Mouse (Mus musculus): ENCODE results near the gene Vps16. TPM values are rescaled to one million over a fixed set of nuclear protein-coding genes. Genes with fewer than 3 reads are reported as not detected.

Vps16 gene
- polyA plus RNA-seq, 1 experiment, result 1.2 TPM

GRCm38 (mm10) chr2:130491162-130491561 is 67.0 kb downstream of the Vps16 start:
- peaks cover 27% of the 10 kb centered on the region for H3K4me1 ChIP-seq (ENCODE audit: control insufficient read depth)

GRCm38 (mm10) chr2:130491587-130491986 is 67.4 kb downstream of the Vps16 start:
- Histone ChIP-seq H3K4me1 (ENCODE audit: control insufficient read depth) (peaks cover 27% of the 10 kb centered on the region), H3K36me3 (ENCODE audit: control insufficient read depth) (peaks cover 6% of the 10 kb centered on the region), H3K9me3 (ENCODE audit: control insufficient read depth, low read length) (peaks cover 8% of the 10 kb centered on the region), H3K4me3 (replicated peaks) (no peak overlapping the region), H3K27me3 (ENCODE audit: control insufficient read depth) (no peaks in the 10 kb centered on the region)
- TF ChIP-seq GATA1 (IDR thresholded peaks at IDR 0.05; ENCODE audit: low read length), result no peak
- TF ChIP-seq TAL1 (IDR thresholded peaks at IDR 0.05; ENCODE audit: low read length), result no peak

More at GRCm38 (mm10) chr2:130491162-130491561, 67.0 kb downstream of the Vps16 start:
- Histone ChIP-seq H3K27me3 (ENCODE audit: control insufficient read depth) (no peaks in the 10 kb centered on the region), H3K36me3 (ENCODE audit: control insufficient read depth) (peaks cover 6% of the 10 kb centered on the region), H3K9me3 (ENCODE audit: control insufficient read depth, low read length) (peaks cover 8% of the 10 kb centered on the region), H3K4me3 (replicated peaks) (no peak overlapping the region)
- TF ChIP-seq GATA1 (IDR thresholded peaks at IDR 0.05; ENCODE audit: low read length), result no peak
- no peak for TF ChIP-seq TAL1 (IDR thresholded peaks at IDR 0.05; ENCODE audit: low read length)

Other genes with a start within 250 kb of the Vps16 start
- 43.6 and 46.0 TPM in 2 replicates for gene Snrpb, start 244.9 kb upstream of the Vps16 start, polyA plus RNA-seq (2012)
- not detected in 2 replicates for gene Tmc2, start 229.1 kb upstream of the Vps16 start, polyA plus RNA-seq (2012)
- gene Nop56, start 149.9 kb upstream of the Vps16 start, polyA plus RNA-seq (2012), result 6.1 and 6.4 TPM in 2 replicates
- 6.8 and 9.7 TPM in 2 replicates for gene Idh3b, start 139.8 kb upstream of the Vps16 start, polyA plus RNA-seq (2012)
- gene Ebf4, start 129.2 kb upstream of the Vps16 start, polyA plus RNA-seq (2012), result not detected in 2 replicates
- gene Cpxm1, start 26.8 kb upstream of the Vps16 start, polyA plus RNA-seq (2012), result not detected in 2 replicates
- gene Gm28372, start 19.1 kb upstream of the Vps16 start, polyA plus RNA-seq (2012), result not detected in 2 replicates
- not detected in 2 replicates for gene 1700020A23Rik, start 19.1 kb upstream of the Vps16 start, polyA plus RNA-seq (2012)
- not detected in 2 replicates for gene Tmem239, start 17.9 kb upstream of the Vps16 start, polyA plus RNA-seq (2012)
- 0.38 and 0.42 TPM in 2 replicates for gene Pced1a, start 362 bp downstream of the Vps16 start, polyA plus RNA-seq (2012)
- 1.2 and 1.9 TPM in 2 replicates for gene Ptpra, start 25.9 kb downstream of the Vps16 start, polyA plus RNA-seq (2012)
- gene Mrps26, start 139.4 kb downstream of the Vps16 start, polyA plus RNA-seq (2012), result 7.2 and 8.8 TPM in 2 replicates
- gene Oxt, start 151.8 kb downstream of the Vps16 start, polyA plus RNA-seq (2012), result not detected in 2 replicates
- gene Avp, start 158.2 kb downstream of the Vps16 start, polyA plus RNA-seq (2012), result not detected in 2 replicates
- 0.02 and 0.03 TPM in 2 replicates for gene Fastkd5, start 205.7 kb downstream of the Vps16 start, polyA plus RNA-seq (2012)
- 0.13 and 0.17 TPM in 2 replicates for gene Ubox5, start 205.7 kb downstream of the Vps16 start, polyA plus RNA-seq (2012)
- gene Lzts3, start 218.5 kb downstream of the Vps16 start, polyA plus RNA-seq (2012), result 0.34 and 0.38 TPM in 2 replicates
- gene Ddrgk1, start 240.3 kb downstream of the Vps16 start, polyA plus RNA-seq (2012), result 19.7 and 20.4 TPM in 2 replicates
- gene Itpa, start 243.3 kb downstream of the Vps16 start, polyA plus RNA-seq (2012), result 0.41 and 1.0 TPM in 2 replicates

All from erythroblast, embryonic 14.5 days (primary cell).